Mouse (Mus musculus): ENCODE measurements around the gene Atp8a2.
"Not testable (repeated sequence)": the region's sequence is repeated elsewhere in the genome, so short reads cannot be mapped to it uniquely, and the experiment has no call there.

The Atp8a2 gene

DNA sequence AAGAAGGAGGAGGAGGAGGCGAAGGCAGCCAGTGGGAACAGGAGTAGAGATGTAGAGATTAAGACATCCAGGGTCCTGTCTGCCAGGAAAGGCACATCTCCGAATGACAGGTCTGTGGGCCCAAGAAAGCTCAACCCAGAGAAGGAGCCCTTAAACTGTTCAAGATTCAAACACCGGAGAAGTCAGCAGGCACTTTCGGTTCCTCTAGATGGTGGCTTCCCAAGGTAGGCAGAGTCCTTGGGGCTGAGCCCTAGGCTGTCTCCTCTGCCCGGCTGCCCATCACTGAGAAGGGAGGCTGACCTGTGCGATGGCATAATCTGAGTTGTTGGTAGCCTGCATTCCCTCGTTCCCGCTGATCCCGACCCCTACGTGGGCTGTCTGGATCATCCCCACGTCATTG, 337.1 kb downstream of the Atp8a2 start:
- in situ Hi-C loops (cut with MboI, MseI): no loop called here

DNA sequence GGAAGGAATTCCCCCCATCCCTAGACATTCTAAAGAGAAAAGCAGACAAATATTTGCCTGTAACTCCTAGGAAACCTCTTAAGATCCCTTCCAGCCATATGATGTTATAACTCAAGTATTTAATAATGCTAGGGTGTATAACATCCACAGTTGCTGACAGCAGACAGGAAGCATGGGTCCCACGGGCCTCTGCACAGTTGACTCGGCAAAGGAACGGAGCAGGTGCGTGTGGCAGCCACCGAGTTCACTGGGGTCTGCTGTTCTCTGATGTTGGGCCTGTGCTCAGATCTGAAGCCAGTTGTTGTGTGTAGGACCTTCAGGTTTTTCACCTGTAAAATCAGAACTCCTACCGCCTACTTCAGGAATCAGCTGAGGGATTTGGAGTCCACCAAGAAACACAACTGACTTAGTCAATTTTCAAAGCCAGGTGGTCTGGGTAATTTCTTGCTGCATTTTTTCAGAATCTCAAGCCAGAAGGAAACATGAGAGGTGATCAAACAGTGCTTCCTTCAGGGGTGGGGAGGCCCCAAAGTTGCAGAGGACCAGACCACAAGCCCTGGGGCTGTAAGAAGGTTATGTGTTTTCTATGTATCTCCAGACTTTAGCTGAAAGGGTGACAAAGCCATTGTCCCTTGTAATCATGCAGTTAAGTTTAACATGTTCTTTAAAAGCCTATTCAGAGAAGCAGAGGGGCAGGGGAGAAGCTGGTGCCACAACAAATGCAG, 338.3 kb downstream of the Atp8a2 start:
- in situ Hi-C loops (cut with MboI, MseI): no loop called here

DNA sequence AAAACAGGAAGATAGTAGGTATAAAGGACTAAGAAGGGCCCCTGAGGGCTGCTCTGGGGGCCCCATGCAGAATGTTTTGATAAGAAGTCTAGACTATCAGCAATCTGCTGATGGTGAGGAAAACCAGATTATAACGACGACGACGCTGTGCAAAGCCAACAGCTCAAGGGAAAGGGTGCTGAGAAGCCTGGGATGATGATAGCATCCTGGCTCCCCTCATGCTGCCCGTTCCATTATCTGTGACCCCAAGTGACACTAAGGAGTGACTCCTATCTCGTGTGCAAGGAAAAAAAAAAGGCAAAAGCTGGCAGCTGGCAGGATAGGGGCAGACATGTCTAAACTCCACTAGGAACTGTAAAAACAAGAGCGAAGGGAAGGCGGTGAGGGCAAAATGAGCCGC, 343.8 kb downstream of the Atp8a2 start:
- in situ Hi-C loops (cut with MboI, MseI): no loop called here

DNA sequence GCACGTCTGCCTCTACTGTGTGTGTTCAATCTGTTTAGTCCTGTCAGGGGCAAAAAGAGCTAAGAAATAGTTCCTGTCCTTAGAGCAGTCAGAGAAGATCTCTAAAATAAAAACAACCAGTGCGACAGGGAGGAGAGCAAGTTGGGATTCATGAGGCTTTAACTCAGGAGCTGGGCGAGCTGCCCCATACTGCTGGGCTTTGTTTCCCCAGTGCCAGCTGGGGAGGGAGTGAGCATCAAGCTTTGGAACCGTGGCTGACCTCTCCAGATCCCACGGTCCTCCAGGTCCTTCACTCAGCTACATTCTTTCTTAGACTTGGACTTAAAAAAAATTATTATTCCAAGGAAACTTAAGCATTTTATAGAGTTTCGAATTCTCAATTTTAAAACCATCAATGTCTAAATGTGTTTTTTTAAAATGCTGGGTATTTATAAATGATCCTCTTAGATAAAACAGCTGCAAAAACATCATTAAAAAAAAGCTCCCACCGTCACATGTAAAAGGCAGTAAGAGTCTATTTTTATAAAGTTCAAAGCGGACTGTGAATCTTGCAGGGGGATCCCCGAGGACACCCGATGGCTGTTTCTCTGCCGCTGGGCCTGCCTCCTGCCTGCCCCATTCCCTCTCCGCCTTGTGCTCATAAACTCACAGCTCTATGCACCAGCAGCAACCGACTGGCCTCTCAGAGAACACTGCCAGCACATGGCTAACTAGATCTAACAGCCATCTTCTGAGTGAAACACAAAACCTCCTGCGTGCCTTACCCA, 350.2 kb downstream of the Atp8a2 start:
- in situ Hi-C loops (cut with MboI, MseI): no loop called here

DNA sequence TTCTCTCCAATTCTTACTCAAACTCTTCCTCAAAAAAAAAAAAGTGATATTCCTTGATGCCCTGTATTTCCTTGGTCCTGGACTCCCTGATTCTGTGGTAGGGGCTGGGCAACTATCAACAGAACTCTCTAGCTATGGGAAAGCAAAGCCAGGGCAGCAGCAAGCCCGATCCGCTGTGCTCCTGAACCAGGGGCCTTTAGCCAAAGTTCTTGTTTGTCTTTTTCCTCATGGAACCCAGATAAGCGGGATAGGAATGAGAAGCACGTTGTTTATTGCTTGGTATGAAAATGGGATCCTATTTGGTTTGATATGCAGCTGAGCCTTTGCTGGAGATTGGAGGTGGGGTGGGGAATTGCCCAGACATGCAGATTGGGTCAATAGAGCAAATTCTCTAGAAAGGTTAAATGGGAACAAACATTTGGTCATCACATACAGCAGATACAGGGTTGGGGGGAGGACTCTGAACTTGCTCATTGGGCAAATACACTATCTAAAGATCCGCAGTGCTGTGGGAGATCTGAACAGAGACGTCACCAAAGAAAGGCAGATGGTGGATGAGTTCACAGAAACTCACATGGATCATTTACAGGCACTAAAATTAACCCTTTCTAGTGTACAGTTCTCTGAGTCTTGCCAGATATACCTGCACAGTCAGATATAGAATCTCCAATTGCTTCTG, 353.6 kb downstream of the Atp8a2 start:
- in situ Hi-C loops (cut with MboI, MseI): no loop called here

DNA sequence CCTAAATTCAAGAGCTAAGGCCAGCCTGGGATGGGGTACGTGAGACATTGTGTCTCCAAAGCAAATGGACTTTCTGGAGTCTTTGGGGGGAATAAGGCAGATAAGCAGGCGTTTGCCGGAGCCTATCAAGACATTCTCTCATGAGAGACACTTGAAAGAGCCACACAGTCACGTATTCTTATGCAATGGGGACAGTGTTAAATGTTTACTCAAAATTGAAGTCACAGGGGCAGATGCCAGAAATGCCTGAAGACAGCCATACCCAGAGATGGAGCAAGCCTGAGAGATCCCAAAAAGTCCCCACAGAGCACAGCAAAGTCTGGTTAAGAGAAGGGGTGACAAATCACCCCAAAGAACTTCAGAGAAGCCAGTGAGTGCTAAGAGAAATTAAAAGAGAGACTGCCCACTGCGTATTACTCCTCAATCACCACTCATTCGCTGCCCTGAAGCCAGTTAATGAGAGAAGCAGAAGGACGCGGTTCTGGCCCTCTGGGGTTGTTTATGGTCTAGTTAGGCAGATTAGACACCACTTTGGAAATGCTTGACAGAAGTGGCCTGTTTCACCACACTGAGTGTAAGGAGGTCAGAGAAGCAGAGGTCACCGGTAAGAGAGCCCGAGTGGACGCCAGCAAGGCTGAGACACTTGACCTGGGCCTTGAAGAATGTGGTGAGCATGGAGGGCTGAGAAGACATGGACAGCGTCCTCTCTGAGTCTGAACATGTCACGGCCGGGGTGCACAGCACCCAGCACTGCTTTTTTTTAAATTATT, 356.8 kb downstream of the Atp8a2 start:
- in situ Hi-C loops (cut with MboI, MseI): no loop called here

DNA sequence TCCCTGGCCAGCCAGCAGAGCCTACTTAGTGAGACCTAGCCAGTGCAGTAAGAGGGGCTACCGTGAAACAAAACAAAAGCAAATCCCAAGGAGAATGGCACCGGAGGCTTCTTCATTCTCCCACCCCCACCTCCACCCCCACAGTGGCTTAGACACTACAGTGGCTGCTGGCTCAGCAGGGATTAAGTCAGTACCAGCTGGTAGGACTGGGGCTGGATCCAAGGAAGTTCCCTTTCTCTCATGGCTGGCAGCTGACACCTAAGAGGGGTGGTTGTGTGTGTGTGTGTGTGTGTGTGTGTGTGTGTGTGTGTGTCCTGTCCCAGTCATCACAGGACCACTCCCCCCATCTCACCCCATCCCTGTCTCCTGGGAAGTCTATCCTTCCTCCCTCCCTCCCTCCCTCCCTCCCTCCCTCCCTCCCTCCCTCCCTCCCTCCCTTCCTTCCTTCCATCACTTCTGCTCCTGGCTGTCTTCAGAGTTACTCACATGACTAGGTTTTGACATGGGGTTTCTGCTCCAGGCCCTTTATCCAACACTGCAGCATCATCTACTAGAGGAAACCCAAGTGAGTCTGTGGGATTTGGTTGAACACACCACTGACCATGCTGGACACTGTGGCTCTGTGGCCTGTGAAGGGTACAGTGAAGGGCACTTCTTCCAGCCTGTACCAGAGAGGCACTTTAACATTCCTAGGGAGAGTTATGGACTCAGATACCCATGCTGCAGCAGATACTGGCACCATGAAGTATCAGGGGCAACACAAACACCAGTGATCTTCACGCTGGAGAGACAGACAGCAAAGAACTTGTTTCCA, 358.3 kb downstream of the Atp8a2 start:
- in situ Hi-C loops (cut with MboI, MseI): not testable (repeated sequence)

DNA sequence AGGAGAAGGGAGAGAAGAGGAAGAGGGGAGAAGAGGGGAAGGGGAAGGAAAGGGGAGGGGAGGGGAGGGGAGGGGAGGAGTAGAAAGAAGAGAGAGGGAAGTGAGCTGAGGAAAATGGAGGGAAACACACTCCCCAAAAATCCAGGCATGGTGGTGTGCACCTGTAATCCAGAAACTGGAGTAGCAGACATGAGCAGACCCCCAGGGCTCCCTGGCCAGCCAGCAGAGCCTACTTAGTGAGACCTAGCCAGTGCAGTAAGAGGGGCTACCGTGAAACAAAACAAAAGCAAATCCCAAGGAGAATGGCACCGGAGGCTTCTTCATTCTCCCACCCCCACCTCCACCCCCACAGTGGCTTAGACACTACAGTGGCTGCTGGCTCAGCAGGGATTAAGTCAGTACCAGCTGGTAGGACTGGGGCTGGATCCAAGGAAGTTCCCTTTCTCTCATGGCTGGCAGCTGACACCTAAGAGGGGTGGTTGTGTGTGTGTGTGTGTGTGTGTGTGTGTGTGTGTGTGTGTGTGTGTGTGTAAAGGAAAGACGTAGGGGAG, 359.2 kb downstream of the Atp8a2 start:
- in situ Hi-C loops (cut with MboI, MseI): not testable (repeated sequence)

DNA sequence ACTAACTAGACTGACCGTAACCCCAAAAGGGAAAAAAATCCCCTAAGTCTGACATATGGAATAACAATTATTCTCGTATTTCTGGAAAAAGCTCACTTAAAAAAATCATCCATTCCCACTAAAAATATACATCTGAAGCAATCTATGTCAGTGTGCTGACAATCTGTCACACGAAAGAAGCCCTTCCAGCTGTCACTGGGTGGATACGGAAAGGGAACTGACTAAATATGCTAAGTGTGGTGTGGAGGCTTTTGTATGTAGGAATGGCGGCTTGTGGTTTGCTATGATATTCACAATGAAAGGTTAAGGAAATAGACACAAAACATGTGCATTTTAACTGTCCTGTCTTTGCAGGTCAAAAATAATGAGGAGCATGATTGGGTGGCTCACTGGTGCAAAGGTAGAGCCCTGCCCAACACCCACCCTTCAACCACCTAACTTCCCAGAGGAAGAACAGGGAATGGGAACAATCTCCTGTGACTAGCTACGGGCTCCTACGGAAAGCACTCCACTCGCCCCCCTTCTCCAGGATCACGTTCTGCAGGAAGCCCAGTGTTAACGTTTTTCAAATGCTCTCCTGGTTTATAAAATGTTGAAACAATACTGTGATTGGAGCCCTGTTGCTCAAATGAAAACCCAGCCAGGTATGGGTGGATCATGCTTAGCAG, 360.0 kb downstream of the Atp8a2 start:
- in situ Hi-C loops (cut with MboI, MseI): no loop called here

DNA sequence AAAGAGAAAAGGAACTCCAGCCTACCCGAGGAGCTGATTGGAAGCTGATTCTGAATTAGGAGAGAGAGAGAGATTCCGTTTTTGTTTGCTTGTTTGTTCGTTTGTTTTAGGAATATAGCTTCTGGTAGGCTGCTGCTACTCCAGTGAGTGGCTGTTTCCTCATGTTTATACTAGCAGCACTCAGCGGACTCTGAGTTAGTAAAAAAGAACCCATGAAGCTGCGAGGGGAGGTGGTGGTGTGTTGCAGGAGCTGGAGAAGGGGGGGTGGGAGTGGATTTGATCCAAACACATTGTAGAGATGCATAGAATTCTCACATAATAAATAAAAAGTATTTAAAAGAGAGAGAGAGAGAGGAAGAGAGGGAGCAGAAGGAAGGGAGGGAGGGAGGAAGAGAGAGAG, 367.4 kb downstream of the Atp8a2 start:
- in situ Hi-C loops (cut with MboI, MseI): no loop called here

DNA sequence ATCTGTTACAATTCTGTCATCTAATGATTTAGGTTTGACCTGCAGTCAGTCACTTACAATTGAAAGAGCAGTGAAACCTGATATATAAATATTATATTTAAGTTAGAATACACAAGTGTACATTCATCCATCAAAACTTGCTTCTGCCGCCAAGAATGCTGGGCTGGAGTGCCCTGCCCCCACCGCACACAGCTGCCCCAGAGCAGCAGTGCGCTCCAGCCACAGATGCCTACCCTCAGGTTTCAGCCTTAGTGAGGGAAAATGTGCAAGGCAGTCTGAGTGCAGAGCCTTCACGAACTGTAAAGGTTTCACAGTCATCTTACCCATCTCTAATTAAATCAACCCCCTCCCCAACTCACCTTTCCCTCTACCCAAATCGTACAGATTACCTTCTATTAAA, 369.6 kb downstream of the Atp8a2 start:
- in situ Hi-C loops (cut with MboI, MseI): no loop called here

DNA sequence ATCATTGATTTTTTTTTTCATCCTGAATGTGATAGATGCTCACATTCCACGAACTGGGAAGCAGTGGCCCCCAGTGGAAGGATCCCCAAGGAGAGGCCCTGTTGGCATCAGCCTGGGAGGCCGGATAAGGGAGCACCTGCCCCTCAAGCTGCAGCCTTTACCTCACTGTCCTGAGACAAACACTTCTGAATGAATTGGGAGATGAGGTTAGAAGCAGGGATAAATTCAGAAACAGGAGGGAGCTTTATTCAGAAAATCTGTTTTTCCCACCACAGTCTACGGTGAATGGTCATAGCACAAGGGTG, 376.9 kb downstream of the Atp8a2 start:
- in situ Hi-C loops (cut with MboI, MseI): no loop called here

DNA sequence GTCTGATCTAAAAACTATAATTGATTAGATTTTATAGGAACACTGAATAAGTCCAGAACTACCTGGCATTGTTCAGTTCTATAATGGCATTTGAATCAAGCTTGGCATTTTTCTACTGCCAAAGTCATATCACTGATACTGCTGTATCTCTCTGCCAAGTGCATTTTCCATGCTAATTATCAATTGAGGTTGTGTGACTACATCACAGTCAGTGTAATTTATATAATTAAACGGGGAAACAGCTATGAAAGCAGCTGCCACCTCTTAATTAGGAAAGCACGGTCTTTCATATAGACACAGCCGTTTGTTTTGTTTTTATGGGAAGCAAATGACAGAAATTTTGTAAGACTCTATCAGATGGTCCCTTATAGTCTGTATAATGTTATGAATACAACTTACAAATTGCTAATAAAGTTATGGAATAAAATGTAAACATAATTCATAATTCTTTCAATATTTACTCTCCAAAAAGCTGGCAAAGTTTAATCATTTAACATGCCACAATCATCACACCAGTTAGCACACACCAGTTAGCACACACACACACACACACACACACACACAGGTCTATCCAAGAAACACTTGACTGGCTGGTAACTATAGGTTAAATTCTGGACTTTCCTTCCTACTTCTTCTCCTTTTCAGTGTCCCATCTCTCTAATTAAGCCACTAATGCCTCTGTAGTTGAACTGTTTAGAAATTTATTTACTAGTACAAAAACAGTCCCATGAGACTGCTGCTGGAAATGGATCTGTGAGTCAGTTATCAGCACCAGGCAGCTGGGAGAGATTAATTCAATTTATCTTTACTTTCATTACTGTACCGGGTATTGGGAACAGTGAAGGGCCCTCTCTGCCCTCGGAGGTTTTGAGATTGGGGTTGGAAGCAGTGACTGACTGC, 377.5 kb downstream of the Atp8a2 start:
- in situ Hi-C loops (cut with MboI, MseI): no loop called here

DNA sequence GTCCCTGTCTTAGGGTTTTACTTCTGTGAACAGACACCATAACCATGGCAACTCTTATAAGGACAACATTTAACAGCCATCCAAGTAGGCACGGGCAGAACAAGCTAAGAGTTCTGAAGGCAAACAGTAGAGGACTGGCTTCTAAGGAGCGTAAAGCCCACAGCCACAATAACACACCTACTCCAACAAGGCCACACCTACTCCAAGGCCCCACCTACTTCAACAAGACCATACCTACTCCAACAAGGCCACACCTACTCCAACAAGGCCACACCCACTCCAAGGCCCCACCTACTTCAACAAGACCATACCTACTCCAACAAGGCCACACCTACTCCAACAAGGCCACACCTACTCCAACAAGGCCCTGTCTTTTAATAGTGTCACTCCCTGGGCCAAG, 386.7 kb downstream of the Atp8a2 start:
- in situ Hi-C loops (cut with MboI, MseI): not testable (repeated sequence)

DNA sequence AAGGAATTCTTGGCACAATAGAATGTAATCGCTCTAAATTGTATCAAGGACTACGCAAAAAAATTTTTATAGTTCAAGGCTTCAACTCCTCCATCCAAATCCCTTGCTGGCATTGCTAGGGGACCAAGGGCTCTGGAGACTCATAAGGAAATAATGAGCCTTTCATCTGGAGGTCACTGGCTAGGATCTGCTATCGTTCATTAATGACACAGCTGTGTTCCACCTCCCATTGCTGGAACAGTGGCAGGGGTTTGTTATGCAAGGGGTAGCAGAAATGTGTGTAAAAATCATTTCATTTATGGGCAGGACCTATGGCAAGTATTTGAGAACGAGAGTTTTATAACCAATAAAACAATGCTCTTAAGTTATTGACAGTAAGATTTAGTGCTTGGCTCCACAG, 387.2 kb downstream of the Atp8a2 start:
- in situ Hi-C loops (cut with MboI, MseI): loop anchor here (10.0 kb wide), 1 partner anchor 495 kb away; no protein-coding TSS in a partner anchor

DNA sequence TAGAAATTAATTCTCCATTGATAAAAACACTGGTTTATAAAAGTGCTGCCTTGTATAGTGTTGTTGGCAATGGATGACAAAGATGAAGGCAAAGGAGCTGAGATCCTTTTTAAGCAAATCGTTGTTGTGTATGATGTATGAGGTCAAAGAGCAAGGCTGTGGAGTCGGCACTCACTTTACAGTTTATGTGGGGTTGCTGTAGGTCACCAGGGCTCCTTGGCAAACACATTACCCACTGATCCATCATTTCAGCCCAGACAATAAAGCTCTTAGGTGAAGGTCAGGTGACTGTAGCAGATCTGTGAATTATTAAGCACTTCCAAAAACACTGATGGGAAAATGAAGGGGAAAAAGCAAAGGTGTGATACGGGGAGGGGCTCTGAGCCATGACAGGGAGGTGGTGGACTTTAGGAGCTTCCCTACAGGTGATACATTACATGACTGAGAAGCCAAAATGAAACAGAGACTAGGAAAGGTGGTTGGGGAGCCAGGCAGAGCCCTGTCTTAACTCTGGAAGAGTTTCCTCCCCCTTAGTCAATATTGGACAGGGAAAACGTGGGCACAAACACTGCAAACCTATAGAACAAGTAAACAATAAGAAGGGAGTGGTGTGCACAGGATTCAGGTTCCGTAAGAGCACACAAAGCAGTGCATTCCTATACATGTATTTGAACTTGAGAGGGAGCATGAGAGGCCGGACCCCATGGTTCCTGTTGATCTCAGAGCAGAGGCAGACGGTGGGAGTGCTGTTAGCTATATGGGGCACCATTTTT, 389.3 kb downstream of the Atp8a2 start:
- in situ Hi-C loops (cut with MboI, MseI): loop anchor here (10.0 kb wide), 1 partner anchor 497 kb away; no protein-coding TSS in a partner anchor

DNA sequence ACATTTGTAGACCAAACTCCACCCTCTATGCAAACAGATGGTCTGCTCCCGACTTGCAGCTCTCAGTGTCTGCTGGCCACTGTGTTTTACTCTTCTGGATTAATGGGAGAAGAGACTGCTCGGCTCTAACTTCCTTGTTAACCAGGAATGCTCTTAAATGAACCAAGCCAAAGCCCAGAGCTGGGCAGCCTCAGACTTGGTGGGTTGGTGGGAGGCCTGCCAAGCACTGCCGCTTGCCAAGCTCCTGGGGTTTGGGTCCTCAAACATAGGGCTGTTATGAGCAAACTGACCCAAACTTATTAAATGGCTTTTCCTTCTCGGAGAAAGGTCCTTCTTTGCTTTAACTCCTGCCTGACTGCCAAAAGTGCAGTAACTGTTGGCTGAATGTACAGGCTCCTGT, 390.1 kb downstream of the Atp8a2 start:
- in situ Hi-C loops (cut with MboI, MseI): loop anchor here (10.0 kb wide), 1 partner anchor 498 kb away; no protein-coding TSS in a partner anchor

DNA sequence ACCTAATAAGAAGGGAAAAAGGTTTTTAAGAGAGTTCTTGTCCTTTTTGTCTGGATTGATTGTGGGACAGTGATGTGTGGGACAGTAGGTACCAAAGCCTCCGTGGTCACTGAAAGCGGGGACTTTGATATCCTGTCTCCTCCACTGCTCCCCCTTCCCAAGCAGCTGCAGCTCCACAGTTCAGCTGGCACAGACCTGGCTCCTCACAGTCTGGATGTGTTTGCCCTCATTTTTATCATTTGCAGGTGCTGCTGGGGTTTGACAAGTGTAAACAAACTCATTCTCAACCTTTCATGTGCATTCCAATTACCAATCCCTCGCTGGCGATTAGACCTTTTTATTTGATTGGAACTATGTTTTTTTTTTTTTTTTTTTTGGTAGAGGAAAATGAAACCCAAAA, 390.8 kb downstream of the Atp8a2 start:
- in situ Hi-C loops (cut with MboI, MseI): loop anchor here (10.0 kb wide), 1 partner anchor 499 kb away; no protein-coding TSS in a partner anchor

Measured in T-helper 2 cell (primary cell).